Mouse (Mus musculus) hindbrain, embryonic 12.5 days (tissue): ENCODE measurements around the gene Tbc1d2b. TPM values are rescaled to one million over a fixed set of nuclear protein-coding genes. Genes with fewer than 3 reads are reported as not detected.
A peak's percentile ranks its signal among the peaks of the same experiment; 100 is the strongest.

Source experiments
- ATAC-seq: fragments of 200-750 bp; cut with Nextera tagmentation; 2 replicates; pipeline ENCODE4 v1.8.0; 2017; ENCODE audit warnings: moderate TSS enrichment; ENCODE audit not compliant: low FRiP score
- H3K27ac ChIP-seq: fragments of 300-500 bp; sonication (generic); 2 replicates; pipeline ENCODE4 v1.5.1; 2016; ENCODE audit warnings: mild to moderate bottlenecking
- H3K27me3 ChIP-seq: fragments of 300-500 bp; sonication (generic); 2 replicates; pipeline ENCODE4 v1.6.1; 2016; ENCODE audit warnings: mild to moderate bottlenecking
- H3K36me3 ChIP-seq: fragments of 300-500 bp; sonication (generic); 2 replicates; pipeline ENCODE4 v1.6.1; 2016; ENCODE audit warnings: mild to moderate bottlenecking
- H3K4me1 ChIP-seq: fragments of 300-500 bp; sonication (generic); 2 replicates; pipeline ENCODE4 v1.6.1; 2016
- H3K4me2 ChIP-seq: fragments of 300-500 bp; sonication (generic); replicated peaks from 2 replicates; pipeline ENCODE4 v1.6.1; 2016; ENCODE audit warnings: mild to moderate bottlenecking
- H3K4me3 ChIP-seq: fragments of 300-500 bp; sonication (generic); 2 replicates; pipeline ENCODE4 v1.5.1; 2016; ENCODE audit warnings: mild to moderate bottlenecking
- H3K9ac ChIP-seq: fragments of 300-500 bp; sonication (generic); 2 replicates; pipeline ENCODE4 v1.6.1; 2016; ENCODE audit warnings: mild to moderate bottlenecking, moderate library complexity
- H3K9me3 ChIP-seq: fragments of 300-500 bp; sonication (generic); replicated peaks from 2 replicates; pipeline ENCODE4 v1.6.1; 2016; ENCODE audit warnings: mild to moderate bottlenecking
- WGBS: fragments of 180-500 bp; shearing (Covaris S2); methylation state at CpG from one replicate; pipeline ENCODE4 v1.1.7; 2016; 5-methylcytosine and 5-hydroxymethylcytosine counted together
- polyA plus RNA-seq: library from polyadenylated mRNA; unstranded; fragments of >200 nt; fragmentation: Nextera tagmentation; extraction: Ambion mirVana; gene quantifications from 2 replicates; pipeline ENCODE4 v1.2.1, GENCODE M21; 2016

Tbc1d2b gene
- polyA plus RNA-seq, 1 experiment from 2014 or later, result 14.6 TPM

- H3K4me3 ChIP-seq, result no peak overlapping the region
- H3K27me3 ChIP-seq, result no peaks in the 10 kb centered on the region
- H3K4me1 ChIP-seq, result no peaks in the 10 kb centered on the region
- no peak overlapping the region for H3K4me2 ChIP-seq
- WGBS, result 85% methylated on average over 6 of the region's 6 CpGs
- H3K9ac ChIP-seq, result no peak overlapping the region
- no peak for ATAC-seq
- no peak overlapping the region for H3K27ac ChIP-seq
- H3K9me3 ChIP-seq, result no peaks in the 10 kb centered on the region
- H3K36me3 ChIP-seq, result peaks cover 15% of the 10 kb centered on the region
Observed at GRCm38 (mm10) chr9:90208655-90209054, 61.9 kb downstream of the Tbc1d2b start.

GRCm38 (mm10) chr9:90207808-90208207 lies 62.8 kb downstream of the Tbc1d2b start:
- Histone ChIP-seq H3K9ac (no peak overlapping the region), H3K4me1 (no peaks in the 10 kb centered on the region), H3K4me2 (no peak overlapping the region), H3K4me3 (no peak overlapping the region), H3K9me3 (no peaks in the 10 kb centered on the region), H3K27ac (no peak overlapping the region), H3K27me3 (no peaks in the 10 kb centered on the region), H3K36me3 (peaks cover 13% of the 10 kb centered on the region)
- WGBS, result 86% methylated on average over 8 of the region's 8 CpGs
- ATAC-seq, result no peak

- Histone ChIP-seq H3K9me3 (no peaks in the 10 kb centered on the region), H3K4me3 (no peak overlapping the region), H3K27ac (no peak overlapping the region), H3K4me2 (no peak overlapping the region), H3K36me3 (peaks cover 19% of the 10 kb centered on the region), H3K27me3 (no peaks in the 10 kb centered on the region), H3K9ac (no peak overlapping the region), H3K4me1 (no peaks in the 10 kb centered on the region)
- WGBS, result 52% methylated on average over 2 of the region's 2 CpGs
- ATAC-seq, result peak; percentile 55; the same call in 1 of the 2 replicates
Observed at GRCm38 (mm10) chr9:90206500-90206899, 64.1 kb downstream of the Tbc1d2b start.

GRCm38 (mm10) chr9:90204396-90204915 lies 66.1 kb downstream of the Tbc1d2b start:
- Histone ChIP-seq H3K27ac (no peak overlapping the region), H3K27me3 (no peaks in the 10 kb centered on the region), H3K4me1 (no peaks in the 10 kb centered on the region), H3K4me2 (no peak overlapping the region), H3K4me3 (no peak overlapping the region), H3K9ac (no peak overlapping the region), H3K9me3 (no peaks in the 10 kb centered on the region), H3K36me3 (peaks cover 33% of the 10 kb centered on the region)
- WGBS, result 66% methylated on average over 8 of the region's 8 CpGs
- ATAC-seq, result no peak

- no peak overlapping the region for H3K4me2 ChIP-seq
- H3K27ac ChIP-seq, result no peak overlapping the region
- H3K9me3 ChIP-seq, result no peaks in the 10 kb centered on the region
- no peak for ATAC-seq
- no peaks in the 10 kb centered on the region for H3K4me1 ChIP-seq
- H3K27me3 ChIP-seq, result no peaks in the 10 kb centered on the region
- no peak overlapping the region for H3K9ac ChIP-seq
- 81% methylated on average over 5 of the region's 5 CpGs for WGBS
- H3K36me3 ChIP-seq, result peaks cover 40% of the 10 kb centered on the region
- no peak overlapping the region for H3K4me3 ChIP-seq
Observed at GRCm38 (mm10) chr9:90203233-90203632, 67.4 kb downstream of the Tbc1d2b start.

- H3K9ac ChIP-seq, result no peak overlapping the region
- no peaks in the 10 kb centered on the region for H3K9me3 ChIP-seq
- H3K36me3 ChIP-seq, result peaks cover 55% of the 10 kb centered on the region
- no peak overlapping the region for H3K4me2 ChIP-seq
- no peaks in the 10 kb centered on the region for H3K27me3 ChIP-seq
- ATAC-seq, result no peak
- 59% methylated on average over 4 of the region's 4 CpGs for WGBS
- no peaks in the 10 kb centered on the region for H3K4me1 ChIP-seq
- no peak overlapping the region for H3K4me3 ChIP-seq
- no peak overlapping the region for H3K27ac ChIP-seq
Observed at GRCm38 (mm10) chr9:90201541-90201940, 69.1 kb downstream of the Tbc1d2b start.

- Histone ChIP-seq H3K4me2 (no peak overlapping the region), H3K4me3 (no peak overlapping the region), H3K27me3 (no peaks in the 10 kb centered on the region), H3K4me1 (no peaks in the 10 kb centered on the region), H3K9me3 (no peaks in the 10 kb centered on the region), H3K9ac (no peak overlapping the region), H3K27ac (no peak overlapping the region), H3K36me3 (peaks cover 56% of the 10 kb centered on the region)
- no peak for ATAC-seq
- 86% methylated on average over 7 of the region's 7 CpGs for WGBS
Observed at GRCm38 (mm10) chr9:90201096-90201495, 69.5 kb downstream of the Tbc1d2b start.

- Histone ChIP-seq H3K9ac (no peak overlapping the region), H3K9me3 (no peaks in the 10 kb centered on the region), H3K27ac (no peak overlapping the region), H3K36me3 (peaks cover 59% of the 10 kb centered on the region), H3K27me3 (no peaks in the 10 kb centered on the region), H3K4me2 (no peak overlapping the region), H3K4me1 (no peaks in the 10 kb centered on the region), H3K4me3 (no peak overlapping the region)
- ATAC-seq, result no peak
- WGBS, result 95% methylated on average over 4 of the region's 4 CpGs
Observed at GRCm38 (mm10) chr9:90200501-90200900, 70.1 kb downstream of the Tbc1d2b start.

GRCm38 (mm10) chr9:90199611-90200010 lies 71.0 kb downstream of the Tbc1d2b start:
- no peak overlapping the region for H3K4me3 ChIP-seq
- no peak for ATAC-seq
- no peak overlapping the region for H3K27ac ChIP-seq
- peaks cover 61% of the 10 kb centered on the region for H3K36me3 ChIP-seq
- no peaks in the 10 kb centered on the region for H3K4me1 ChIP-seq
- H3K9me3 ChIP-seq, result no peaks in the 10 kb centered on the region
- H3K9ac ChIP-seq, result no peak overlapping the region
- no peaks in the 10 kb centered on the region for H3K27me3 ChIP-seq
- WGBS, result 95% methylated on average over 18 of the region's 18 CpGs
- H3K4me2 ChIP-seq, result no peak overlapping the region

- H3K36me3 ChIP-seq, result peaks cover 64% of the 10 kb centered on the region
- H3K9me3 ChIP-seq, result no peaks in the 10 kb centered on the region
- ATAC-seq, result no peak
- no peaks in the 10 kb centered on the region for H3K27me3 ChIP-seq
- no peak overlapping the region for H3K9ac ChIP-seq
- 74% methylated on average over 10 of the region's 10 CpGs for WGBS
- H3K27ac ChIP-seq, result no peak overlapping the region
- H3K4me2 ChIP-seq, result no peak overlapping the region
- no peaks in the 10 kb centered on the region for H3K4me1 ChIP-seq
- no peak overlapping the region for H3K4me3 ChIP-seq
Observed at GRCm38 (mm10) chr9:90198531-90199449, 71.8 kb downstream of the Tbc1d2b start.

- peaks cover 71% of the 10 kb centered on the region for H3K36me3 ChIP-seq
- no peak for ATAC-seq
- 92% methylated on average over 7 of the region's 7 CpGs for WGBS
Observed at GRCm38 (mm10) chr9:90197866-90198383, 72.7 kb downstream of the Tbc1d2b start.

GRCm38 (mm10) chr9:90197116-90197665 lies 73.4 kb downstream of the Tbc1d2b start:
- H3K27me3 ChIP-seq, result no peaks in the 10 kb centered on the region
- 87% methylated on average over 7 of the region's 7 CpGs for WGBS
- H3K4me3 ChIP-seq, result no peak overlapping the region
- H3K9ac ChIP-seq, result no peak overlapping the region
- H3K36me3 ChIP-seq, result peaks cover 78% of the 10 kb centered on the region
- no peak for ATAC-seq
- no peaks in the 10 kb centered on the region for H3K4me1 ChIP-seq
- H3K27ac ChIP-seq, result no peak overlapping the region
- no peaks in the 10 kb centered on the region for H3K9me3 ChIP-seq
- no peak overlapping the region for H3K4me2 ChIP-seq

More at GRCm38 (mm10) chr9:90197866-90198383, 72.7 kb downstream of the Tbc1d2b start:
- Histone ChIP-seq H3K27me3 (no peaks in the 10 kb centered on the region), H3K9ac (no peak overlapping the region), H3K4me2 (no peak overlapping the region), H3K9me3 (no peaks in the 10 kb centered on the region), H3K4me1 (no peaks in the 10 kb centered on the region), H3K4me3 (no peak overlapping the region), H3K27ac (no peak overlapping the region)
